Mouse (Mus musculus) midbrain, postnatal 0 days (tissue): ENCODE measurements around the gene Gm20835. TPM values are rescaled to one million over a fixed set of nuclear protein-coding genes. Genes with fewer than 3 reads are reported as not detected.
"Not testable (repeated sequence)": the region's sequence is repeated elsewhere in the genome, so short reads cannot be mapped to it uniquely, and the experiment has no call there.

ENCODE experiments used
- ATAC-seq: fragments of 200-750 bp; cut with Nextera tagmentation; 2 replicates; pipeline ENCODE4 v1.8.0; 2017; ENCODE audit warnings: moderate number of reproducible peaks, mild to moderate bottlenecking, moderate TSS enrichment, moderate library complexity; ENCODE audit not compliant: low FRiP score
- DNase-seq: peaks from one replicate; pipeline ENCODE4 v3.0.0-alpha.2; 2015; ENCODE audit warnings: low spot score
- H3K27ac ChIP-seq: fragments of 300-500 bp; sonication (generic); 2 replicates; pipeline ENCODE4 v1.5.1; 2014; ENCODE audit warnings: low read depth, mild to moderate bottlenecking, low read length, mixed read lengths
- H3K27me3 ChIP-seq: fragments of 300-500 bp; sonication (generic); 2 replicates; pipeline ENCODE4 v1.6.1; 2014; ENCODE audit warnings: low read length, control low read depth, mixed read lengths; ENCODE audit not compliant: insufficient read depth
- H3K36me3 ChIP-seq: fragments of 300-500 bp; sonication (generic); 2 replicates; pipeline ENCODE4 v1.6.1; 2014; ENCODE audit warnings: low read length, control low read depth, mixed read lengths; ENCODE audit not compliant: insufficient read depth
- H3K4me1 ChIP-seq: fragments of 300-500 bp; sonication (generic); 2 replicates; pipeline ENCODE4 v1.6.1; 2014; ENCODE audit warnings: mild to moderate bottlenecking, control low read depth, antibody characterized with exemption, low read length, mixed read lengths; ENCODE audit not compliant: insufficient read depth
- H3K4me2 ChIP-seq: fragments of 300-500 bp; sonication (generic); 2 replicates; pipeline ENCODE4 v1.6.1; 2014; ENCODE audit warnings: low read depth, mild to moderate bottlenecking, low read length, mixed read lengths; ENCODE audit not compliant: poor library complexity, severe bottlenecking
- H3K4me3 ChIP-seq: fragments of 300-500 bp; sonication (generic); 2 replicates; pipeline ENCODE4 v1.5.1; 2014; ENCODE audit warnings: low read depth, mild to moderate bottlenecking, low read length, moderate library complexity
- H3K9ac ChIP-seq: fragments of 300-500 bp; sonication (generic); replicated peaks from 2 replicates; pipeline ENCODE4 v1.6.1; 2014; ENCODE audit warnings: mild to moderate bottlenecking, low read length, moderate library complexity, mixed read lengths; ENCODE audit not compliant: poor library complexity, severe bottlenecking
- H3K9me3 ChIP-seq: fragments of 300-500 bp; sonication (generic); 2 replicates; pipeline ENCODE4 v1.6.1; 2016; ENCODE audit warnings: low read length, control low read depth
- WGBS: fragments of 180-500 bp; shearing (Covaris S2); extraction: QIAGEN DNeasy Blood & Tissue Kit; methylation state at CpG from one replicate; pipeline ENCODE4 v1.1.7; 2014; 5-methylcytosine and 5-hydroxymethylcytosine counted together
- polyA plus RNA-seq: library from polyadenylated mRNA; unstranded; fragments of >200 nt; fragmentation: Nextera tagmentation; extraction: Ambion mirVana; gene quantifications from 2 replicates; pipeline ENCODE4 v1.2.1, GENCODE M21; 2015
- total RNA-seq: library from RNA; depleted of rRNA; stranded (reverse); fragments of >200 nt; gene quantifications from 2 replicates; pipeline ENCODE4 v1.2.3, GENCODE M21; 2014; rRNA removed

The Gm20835 gene
- not detected in 2 replicates for total RNA-seq
- not detected in 2 replicates for polyA plus RNA-seq

GRCm38 (mm10) chrY:36735190-36735589 is at the start of gene Gm20835:
Gene Gm20835 (minus strand): TSS chrY:36735290.
- not testable (repeated sequence) for H3K4me3 ChIP-seq, H3K27ac ChIP-seq, H3K4me2 ChIP-seq, H3K27me3 ChIP-seq, DNase-seq, H3K9ac ChIP-seq, H3K4me1 ChIP-seq, H3K9me3 ChIP-seq, ATAC-seq, H3K36me3 ChIP-seq
- WGBS = no CpG with 5 or more reads among the region's 6 CpGs
